Comparison of ENCODE assay signal across 8 mouse cellular contexts in the genomic region with DNA sequence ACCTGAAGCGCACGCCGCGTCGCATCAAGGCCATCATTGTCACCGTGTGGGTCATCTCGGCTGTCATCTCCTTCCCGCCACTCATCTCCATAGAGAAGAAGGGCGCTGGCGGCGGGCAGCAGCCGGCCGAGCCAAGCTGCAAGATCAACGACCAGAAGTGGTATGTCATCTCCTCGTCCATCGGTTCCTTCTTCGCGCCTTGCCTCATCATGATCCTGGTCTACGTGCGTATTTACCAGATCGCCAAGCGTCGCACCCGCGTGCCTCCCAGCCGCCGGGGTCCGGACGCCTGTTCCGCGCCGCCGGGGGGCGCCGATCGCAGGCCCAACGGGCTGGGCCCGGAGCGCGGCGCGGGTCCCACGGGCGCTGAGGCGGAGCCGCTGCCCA. TPM values are rescaled to one million over a fixed set of nuclear protein-coding genes. Genes with fewer than 3 reads are reported as not detected.
DNase-seq lines count a peak whose midpoint lies in the region; ATAC-seq and TF ChIP-seq lines count a peak whose summit lies in the region.

No protein-coding gene starts in this region.

- H3K27me3 ChIP-seq in cerebellum, adult 2 months (ENCODE audit: control insufficient read depth, insufficient read depth, low read length): peaks cover 4% of the 10 kb centered on the region; the same call in 1 of the 2 replicates
- H3K27me3 ChIP-seq in neural tube, embryonic 15.5 days (replicated peaks): peaks cover 20% of the 10 kb centered on the region

- no peak for ATAC-seq in neural tube, embryonic 15.5 days (ENCODE audit: low FRiP score)

- WGBS in cerebellum, adult 2 months: 2% methylated on average over 46 of the region's 46 CpGs
- 1% methylated on average over 46 of the region's 46 CpGs for WGBS in neural tube, embryonic 15.5 days

- TF ChIP-seq CTCF in cerebellum, adult 2 months (IDR thresholded peaks at IDR 0.05; ENCODE audit: borderline replicate concordance, insufficient read depth, low read depth, low read length): no peak

- peak overlapping the region; percentile 27 for H3K4me3 ChIP-seq in cerebellum, adult 2 months (replicated peaks; ENCODE audit: insufficient read depth, low read depth, low read length)
- H3K4me3 ChIP-seq in neural tube, embryonic 15.5 days (replicated peaks): peak overlapping the region; percentile 70

- TF ChIP-seq POLR2A in cerebellum, adult 2 months (IDR thresholded peaks at IDR 0.05; ENCODE audit: borderline replicate concordance, insufficient read depth, low read length): no peak

- H3K9ac ChIP-seq in neural tube, embryonic 15.5 days (replicated peaks): peak overlapping the region; percentile 81

- no peak overlapping the region for H3K27ac ChIP-seq in cerebellum, adult 2 months (ENCODE audit: insufficient read depth, low read length)
- H3K27ac ChIP-seq in neural tube, embryonic 15.5 days (replicated peaks): no peak overlapping the region

- H3K36me3 ChIP-seq in neural tube, embryonic 15.5 days: no peaks in the 10 kb centered on the region

- peak overlapping the region; percentile 100 for H3K4me2 ChIP-seq in neural tube, embryonic 15.5 days

- H3K9me3 ChIP-seq in neural tube, embryonic 15.5 days (replicated peaks): no peaks in the 10 kb centered on the region

- H3K4me1 ChIP-seq in cerebellum, adult 2 months (ENCODE audit: control insufficient read depth, insufficient read depth, low read length): no peaks in the 10 kb centered on the region; the same call in 1 of the 2 replicates
- peaks cover 48% of the 10 kb centered on the region for H3K4me1 ChIP-seq in neural tube, embryonic 15.5 days

- DNase-seq in cerebellum, adult 2 months: peak in 1 of 2 experiments; percentile 23
- no peak for DNase-seq in cerebellum, adult 11-12 months
- DNase-seq in right cerebral cortex, postnatal 4 days: peak; percentile 32
- DNase-seq in right cerebral cortex, adult 2 months (ENCODE audit: low spot score in 2 of 2): no peak
- DNase-seq in kidney, postnatal 14 days: peak; percentile 3
- no peak for DNase-seq in MN1 (ENCODE audit: low spot score)
- DNase-seq in cerebellum, adult 9-11 months: no peak

RNA-seq across cellular contexts. Expression of gene Adra2a, which starts 2.7 kb away (rescaled TPM):
- polyA plus RNA-seq in cerebellum, adult 2 months (2012; rRNA removed): 14.6 and 16.1 TPM in 2 replicates
- polyA plus RNA-seq in neural tube, embryonic 15.5 days (2015; fragmentation: Nextera tagmentation; extraction: Ambion mirVana): 3.9 and 4.6 TPM in 2 replicates

Comparison
In these comparisons a context has a peak if more than half of its experiments do, and no peak if none do; other contexts are left out.
1. DNase-seq: peak in right cerebral cortex, postnatal 4 days (single experiment) and kidney, postnatal 14 days (single experiment); none in cerebellum, adult 11-12 months (single experiment), right cerebral cortex, adult 2 months (0 of 2), MN1 (single experiment) and cerebellum, adult 9-11 months (single experiment).